Mouse (Mus musculus) T-helper 17 cell (primary cell): ENCODE results near the gene Med13l.

Experiments
- in situ Hi-C, 2 experiments: fragments of 300-600 bp; cut with MboI, MseI; formaldehyde crosslinking; loops; 1 replicate in 1 of 2; 2 replicates in 1 of 2; pipeline ENCODE4 v1.15.1; 2025; ENCODE audit warnings: high pct_unique_total_duplicates in 2 of 2

Gene Med13l

DNA sequence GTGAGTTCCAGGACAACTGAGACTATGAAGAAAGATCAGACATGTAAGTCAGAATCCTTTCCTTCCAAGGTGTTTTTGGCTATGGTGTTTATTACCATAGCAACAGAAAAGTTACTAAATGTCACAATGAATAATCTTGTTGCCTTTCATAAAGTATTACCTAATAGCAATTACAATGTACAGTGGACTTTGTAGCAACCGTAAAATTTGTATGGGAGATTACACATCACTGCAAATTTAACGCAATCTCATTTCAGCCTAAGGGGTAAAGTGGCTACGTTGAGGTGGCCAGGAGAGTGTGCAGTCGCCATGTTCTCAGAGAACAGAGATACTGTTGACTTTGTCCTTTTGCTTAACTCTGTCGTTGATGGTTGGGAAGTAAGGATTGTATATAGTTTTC is 61.9 kb downstream of the Med13l start:
- in situ Hi-C loops, result no loop called here

DNA sequence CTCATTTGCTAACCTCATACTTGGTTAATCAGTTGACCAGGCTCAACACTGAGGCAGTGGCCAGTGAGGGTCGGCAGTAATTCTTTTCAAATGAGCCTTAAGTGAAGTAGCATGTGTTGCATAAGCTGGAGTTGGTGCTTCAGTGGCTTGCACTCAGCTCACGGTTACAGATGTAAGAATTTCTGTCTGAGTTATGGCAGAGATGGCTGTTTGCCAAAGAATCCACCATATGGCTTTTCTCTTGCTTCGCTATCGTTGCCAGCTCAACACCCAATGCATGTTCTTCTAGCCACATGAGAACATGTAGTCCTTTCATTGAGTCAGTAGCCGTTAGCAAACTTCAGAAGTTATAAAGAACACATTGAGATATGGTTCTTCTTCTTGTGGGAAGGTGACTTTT is 63.3 kb downstream of the Med13l start:
- in situ Hi-C loops, result no loop called here

DNA sequence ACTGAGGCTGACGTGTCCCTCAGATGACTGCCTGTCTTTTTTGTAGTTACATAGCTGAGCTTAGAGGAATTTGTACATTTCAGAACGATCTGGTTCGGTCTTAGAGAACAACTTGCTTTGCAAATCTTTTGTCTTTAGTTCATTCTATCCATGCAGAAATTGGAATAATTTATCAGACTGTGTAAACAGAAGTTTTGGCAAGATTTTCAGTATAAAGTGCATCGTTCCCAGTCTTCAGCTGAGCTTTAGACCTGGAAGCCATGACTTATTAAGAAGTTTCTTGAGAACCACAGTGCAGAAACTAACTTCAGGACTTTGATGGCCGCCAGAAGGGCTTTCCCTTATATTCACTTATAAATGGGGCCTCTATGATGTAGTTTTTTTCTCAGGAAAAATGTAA is 67.2 kb downstream of the Med13l start:
- in situ Hi-C loops, result no loop called here

DNA sequence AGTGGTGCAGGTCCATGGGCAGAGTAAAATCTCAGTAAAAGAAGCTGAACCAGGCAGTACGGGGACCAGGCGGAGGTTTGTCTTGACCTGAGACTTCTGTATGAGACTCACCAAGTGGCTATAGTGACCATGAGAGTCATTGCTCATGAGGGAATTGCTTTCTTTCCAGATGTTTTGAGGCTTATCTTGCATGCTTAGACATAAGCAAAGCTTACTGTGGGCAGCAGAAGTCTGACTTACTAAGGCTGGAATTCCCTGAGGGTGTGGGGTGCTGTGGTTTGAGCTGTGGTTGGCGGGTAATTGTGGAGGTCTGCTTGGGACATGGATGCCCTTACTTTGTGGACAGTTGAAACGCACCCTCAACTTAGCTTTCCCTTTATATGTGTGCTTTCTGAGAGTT is 67.7 kb downstream of the Med13l start:
- in situ Hi-C loops, result no loop called here

DNA sequence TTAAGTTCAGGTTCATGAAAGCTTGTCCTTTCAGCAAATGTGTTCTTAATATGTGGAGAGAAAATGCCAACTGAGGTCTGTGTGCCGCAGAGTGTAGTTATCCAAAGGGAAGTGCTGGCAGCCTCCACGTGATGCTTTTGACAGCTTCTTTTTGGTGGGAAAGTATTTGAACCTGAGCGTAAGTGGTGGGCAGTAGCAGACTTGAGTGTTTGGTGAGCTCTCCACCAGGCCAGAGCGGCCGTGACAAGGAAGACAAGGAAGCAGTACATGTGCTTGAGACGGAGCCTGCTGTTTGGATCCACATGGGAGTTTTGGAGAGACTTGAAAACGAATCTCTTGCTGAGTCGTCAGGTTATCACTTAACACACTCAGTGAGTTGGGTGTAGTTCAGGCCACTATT is 71.9 kb downstream of the Med13l start:
- in situ Hi-C loops, result loop anchor here in 1 of 2 experiments (5.0 kb wide), 1 partner anchor 35 kb away; no protein-coding TSS in a partner anchor

DNA sequence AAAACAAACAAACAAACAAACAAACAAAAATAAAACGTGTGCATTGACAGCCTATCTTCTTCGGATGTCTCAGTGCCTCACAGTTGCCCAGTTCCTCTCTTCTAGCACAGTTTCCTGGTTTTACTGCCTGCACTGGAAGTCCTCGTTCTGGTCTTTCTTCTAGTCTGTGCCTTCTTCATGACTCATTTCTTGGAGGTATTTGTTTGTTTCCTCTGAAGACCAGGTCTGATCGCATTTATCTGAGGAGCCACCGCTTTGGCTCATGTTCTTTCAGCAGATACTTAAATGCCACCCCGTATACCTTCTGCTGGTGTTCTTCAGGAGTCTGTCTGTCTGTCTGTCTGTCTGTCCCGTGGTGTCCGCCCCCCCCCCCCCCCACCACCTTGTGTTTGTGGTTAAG is 72.6 kb downstream of the Med13l start:
- in situ Hi-C loops, result loop anchor here in 1 of 2 experiments (5.0 kb wide), 1 partner anchor 36 kb away; no protein-coding TSS in a partner anchor

DNA sequence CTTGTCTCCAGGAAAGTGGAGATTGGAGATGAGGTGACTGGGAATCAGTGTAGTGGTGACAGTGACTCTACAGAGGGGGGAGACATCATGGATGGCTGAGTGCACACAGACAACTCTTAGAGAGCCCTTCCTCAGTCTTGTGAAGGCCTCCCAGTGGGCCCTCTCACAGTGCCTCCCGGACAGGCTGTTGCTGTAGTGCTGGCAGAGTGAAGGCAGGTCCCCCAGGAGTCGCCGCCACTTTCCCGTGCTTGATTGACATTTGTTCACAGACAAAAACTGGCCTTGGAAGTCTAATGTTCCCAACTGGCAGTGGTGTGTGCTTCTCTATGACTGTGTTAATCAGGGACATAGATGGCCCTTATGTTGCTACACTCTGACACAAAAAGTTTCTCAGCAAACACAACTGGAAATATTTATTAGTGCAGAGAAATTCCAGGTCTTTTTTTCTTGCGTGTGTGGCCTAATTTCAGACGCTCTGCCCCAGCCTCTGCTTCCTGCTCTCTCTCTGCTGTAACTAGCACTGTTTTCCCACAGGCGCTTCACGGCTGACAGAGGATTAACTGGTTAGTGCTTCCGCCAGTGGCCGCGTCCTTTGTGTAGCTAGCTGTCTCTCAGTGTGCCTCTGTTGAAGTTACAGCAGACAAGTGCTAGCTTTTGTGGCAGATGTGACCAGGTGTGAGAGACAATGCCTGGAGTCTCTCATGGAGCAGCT is 75.2 kb downstream of the Med13l start:
- in situ Hi-C loops, result no loop called here

DNA sequence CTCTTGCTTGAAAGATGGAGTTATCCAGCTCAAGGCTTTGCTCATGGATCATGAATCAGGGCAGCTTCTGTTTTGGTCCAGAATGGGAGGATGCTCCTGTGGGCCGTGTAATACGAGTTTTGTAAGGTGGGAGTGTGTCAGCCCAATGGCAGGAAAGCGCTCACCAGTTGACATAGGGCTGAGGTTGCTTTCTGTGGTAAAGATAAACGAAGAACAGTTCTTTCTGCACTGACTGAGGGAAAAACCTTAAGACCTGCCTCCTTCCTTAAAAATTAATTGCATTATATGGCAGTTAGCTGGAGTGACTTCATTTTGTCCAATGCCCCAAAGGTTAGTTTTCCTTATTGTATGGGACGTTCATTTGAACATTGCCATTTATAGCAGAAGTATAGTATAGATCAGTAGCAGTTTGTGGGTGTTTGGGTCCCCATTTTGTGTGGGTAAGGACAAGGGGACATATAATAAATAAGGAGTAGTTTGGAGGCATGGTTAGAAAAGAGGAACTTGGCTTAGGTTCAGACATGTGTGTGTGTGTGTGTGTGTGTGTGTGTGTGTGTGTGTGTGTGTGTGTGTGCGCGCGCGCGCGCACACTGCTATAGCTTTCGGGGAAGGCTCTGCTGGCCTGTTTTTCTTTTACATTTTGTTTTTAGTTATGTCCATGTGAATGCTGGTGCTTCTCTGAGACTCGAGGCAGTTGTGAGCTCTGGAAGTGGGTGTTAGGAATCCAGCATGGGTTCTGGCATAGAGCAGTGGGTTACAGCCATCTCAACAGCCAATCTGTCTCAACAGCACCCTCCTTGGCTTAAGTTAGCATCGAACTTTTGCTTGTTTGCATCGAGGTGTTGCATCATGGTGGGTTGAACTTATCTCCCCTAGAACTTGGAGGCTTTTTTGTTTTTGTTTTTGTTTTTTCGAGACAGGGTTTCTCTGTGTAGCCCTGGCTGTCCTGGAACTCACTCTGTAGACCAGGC is 76.2 kb downstream of the Med13l start:
- in situ Hi-C loops, result no loop called here

DNA sequence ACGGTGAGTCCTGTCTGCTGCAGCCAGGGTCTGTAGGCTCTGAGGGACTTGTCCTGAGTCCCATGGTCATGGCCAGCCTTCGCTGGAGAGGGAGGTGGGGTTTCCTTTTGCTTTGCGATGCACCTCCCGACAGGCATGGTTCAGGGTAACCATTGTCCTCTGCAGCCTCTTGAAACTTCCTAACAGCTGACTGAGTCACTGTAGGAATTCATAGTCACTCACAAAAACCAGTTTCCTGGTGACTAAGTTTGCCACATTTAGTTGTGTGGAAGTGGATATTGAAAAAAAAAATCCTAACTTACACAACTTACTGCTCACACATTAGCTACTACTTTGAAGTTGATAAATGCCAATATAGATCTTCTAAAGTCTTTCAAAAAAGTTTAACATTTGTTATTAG is 77.5 kb downstream of the Med13l start:
- in situ Hi-C loops, result no loop called here

DNA sequence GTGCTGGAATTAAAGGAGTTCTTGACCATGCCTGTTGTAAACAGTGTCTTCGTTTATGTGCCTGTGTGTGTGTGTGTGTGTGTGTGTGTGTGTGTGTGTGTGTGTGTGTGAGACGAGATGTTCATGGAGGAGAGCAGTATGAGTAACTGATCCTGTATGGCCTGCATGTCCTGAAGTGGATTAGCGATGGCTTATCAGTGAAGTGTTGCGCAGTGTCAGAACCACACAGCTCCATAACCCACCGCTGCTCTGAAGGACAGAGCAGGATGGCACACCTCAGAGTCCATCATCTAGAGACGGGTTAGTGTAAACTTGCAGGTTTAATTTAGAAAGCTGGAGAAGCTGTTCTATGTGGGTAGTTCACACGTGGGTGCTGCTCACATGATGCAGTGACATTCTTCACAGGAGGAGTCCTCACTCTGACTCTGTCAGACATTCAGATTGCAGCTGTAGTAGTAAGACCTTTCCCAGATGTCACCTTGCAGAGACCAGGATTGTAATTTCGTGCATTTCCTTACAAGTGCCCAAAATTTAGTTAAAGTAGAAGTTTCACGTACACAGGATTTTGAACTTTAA is 78.1 kb downstream of the Med13l start:
- in situ Hi-C loops, result no loop called here

DNA sequence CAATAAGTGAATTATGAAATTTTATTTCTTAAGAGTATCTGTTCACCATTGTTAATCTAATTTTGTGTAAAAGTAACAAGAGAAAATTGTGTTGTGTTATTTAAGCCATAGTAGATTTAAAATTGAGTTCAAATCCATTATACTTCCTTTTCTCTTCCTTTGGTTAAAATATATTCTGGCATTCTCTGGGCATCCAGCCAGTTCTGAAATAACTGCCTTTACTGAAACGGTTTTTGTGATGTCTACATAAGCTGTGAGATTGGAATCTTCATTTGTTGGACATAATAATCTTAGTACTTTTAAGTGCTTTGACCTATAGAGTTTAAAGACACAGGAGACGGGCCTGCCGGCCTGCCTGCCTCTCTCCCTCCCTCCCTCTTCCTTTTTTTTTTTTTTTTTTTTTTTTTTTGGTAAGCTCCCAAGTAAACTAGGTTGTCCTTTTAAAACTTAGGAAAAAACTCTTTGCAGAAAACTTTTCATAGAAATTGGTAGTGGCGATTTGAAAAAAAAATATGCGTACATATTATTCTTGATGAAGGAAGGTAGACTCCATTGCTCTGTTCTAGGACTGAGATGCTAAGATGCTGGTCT is 78.7 kb downstream of the Med13l start:
- in situ Hi-C loops, result no loop called here

DNA sequence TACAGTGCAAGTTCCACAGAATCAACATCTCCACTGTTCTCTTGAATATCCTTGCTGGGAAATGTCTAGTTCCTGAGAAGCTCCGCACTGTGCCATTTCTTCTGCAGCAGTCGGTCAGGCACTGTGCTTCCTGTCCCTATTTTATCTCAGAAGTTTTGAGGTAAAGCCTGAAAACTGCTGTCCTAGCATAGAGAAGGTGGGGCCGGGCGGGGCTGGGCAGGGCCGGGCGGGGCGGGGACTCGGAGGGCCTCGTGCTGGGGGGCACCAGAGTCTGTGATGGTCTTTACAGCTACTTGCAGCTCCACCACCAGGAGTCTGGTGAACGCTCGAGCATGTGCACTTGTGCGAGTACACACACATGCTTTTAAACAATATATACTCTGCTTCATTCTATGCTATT is 83.6 kb downstream of the Med13l start:
- in situ Hi-C loops, result no loop called here

DNA sequence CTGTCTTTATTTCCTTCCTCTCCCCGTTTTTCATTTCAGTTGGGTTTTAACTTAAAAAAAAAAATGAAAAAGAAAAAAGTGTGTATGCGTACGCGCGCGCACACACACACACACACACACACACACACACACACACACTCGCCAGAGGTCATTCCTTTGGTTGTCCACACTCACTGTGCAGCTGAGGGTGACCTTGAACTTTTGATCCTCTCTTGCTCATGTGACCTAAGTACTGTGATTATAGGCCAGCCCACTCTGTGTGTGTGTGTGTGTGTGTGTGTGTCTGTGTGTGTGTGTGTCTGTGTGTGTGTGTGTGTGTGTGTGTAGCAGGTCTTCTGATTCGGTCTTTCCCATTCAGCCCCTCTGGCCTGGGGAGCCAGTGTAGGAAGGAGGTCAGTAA is 84.0 kb downstream of the Med13l start:
- in situ Hi-C loops, result no loop called here

DNA sequence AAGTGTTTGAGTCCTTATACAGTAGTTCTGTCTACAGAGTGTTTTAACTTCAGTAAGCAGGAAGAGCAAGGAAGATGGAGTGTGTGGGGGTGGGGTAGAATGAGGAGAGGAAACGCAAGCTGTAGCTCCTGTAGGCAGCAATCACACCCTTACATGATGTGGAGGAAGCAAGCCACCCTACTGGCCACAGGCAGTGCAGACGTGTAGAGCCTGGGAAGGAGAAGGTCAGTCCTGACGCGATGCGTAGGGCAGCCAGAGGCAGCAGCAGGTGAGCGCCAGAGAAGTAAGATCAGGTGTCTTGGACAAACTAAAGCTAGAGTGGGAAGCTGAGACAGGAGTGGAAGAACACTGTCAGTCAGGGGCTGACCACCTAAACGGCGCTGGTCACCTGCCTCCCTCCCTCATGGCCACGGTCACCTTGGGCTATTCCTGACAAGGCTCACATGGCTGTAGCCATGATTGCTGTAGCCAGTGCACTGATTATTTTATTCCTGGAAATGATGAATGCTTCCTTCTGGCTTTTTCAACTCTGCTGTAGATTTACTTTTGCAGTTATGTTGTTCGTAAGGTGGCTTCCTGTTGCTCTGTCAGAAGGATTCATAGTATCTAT is 84.8 kb downstream of the Med13l start:
- in situ Hi-C loops, result no loop called here

DNA sequence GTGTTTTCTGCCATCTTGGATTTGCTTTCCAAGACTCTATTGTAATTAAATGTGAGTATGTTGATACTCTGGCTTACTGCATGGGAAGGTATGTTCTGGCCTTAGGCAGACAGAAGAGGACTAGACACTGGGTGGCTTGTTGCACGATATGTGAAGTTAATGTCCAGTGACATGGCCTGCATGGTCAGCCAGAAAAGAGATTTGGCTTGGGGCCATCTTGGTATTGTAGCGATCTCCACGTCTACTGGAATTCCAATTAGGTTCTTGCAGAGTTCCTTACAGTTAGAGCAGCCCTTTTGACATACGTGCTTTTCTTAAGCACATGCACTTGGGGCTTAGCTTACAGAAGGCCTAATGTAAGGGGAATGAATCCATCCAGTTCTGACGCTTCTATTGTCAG is 86.4 kb downstream of the Med13l start:
- in situ Hi-C loops, result no loop called here

DNA sequence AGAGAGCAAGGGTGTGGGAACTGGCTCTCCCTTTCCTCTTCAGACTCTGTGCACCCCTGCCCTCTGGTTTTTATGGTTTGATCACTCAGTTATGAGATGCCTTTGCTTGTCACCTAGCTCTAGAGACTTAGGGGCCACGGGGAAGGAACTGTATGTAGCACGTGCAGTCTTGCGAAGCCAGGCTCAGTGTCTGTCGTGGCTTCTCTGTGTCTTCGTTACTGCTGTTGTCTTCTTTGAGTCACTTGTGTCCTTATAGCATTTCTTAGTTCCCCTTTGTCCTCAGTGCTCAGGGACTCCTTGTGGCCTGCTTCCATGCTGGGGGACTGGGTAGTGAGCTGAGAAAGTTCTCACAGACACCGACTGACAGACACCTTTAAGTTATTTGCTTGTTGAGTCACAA is 86.9 kb downstream of the Med13l start:
- in situ Hi-C loops, result no loop called here

DNA sequence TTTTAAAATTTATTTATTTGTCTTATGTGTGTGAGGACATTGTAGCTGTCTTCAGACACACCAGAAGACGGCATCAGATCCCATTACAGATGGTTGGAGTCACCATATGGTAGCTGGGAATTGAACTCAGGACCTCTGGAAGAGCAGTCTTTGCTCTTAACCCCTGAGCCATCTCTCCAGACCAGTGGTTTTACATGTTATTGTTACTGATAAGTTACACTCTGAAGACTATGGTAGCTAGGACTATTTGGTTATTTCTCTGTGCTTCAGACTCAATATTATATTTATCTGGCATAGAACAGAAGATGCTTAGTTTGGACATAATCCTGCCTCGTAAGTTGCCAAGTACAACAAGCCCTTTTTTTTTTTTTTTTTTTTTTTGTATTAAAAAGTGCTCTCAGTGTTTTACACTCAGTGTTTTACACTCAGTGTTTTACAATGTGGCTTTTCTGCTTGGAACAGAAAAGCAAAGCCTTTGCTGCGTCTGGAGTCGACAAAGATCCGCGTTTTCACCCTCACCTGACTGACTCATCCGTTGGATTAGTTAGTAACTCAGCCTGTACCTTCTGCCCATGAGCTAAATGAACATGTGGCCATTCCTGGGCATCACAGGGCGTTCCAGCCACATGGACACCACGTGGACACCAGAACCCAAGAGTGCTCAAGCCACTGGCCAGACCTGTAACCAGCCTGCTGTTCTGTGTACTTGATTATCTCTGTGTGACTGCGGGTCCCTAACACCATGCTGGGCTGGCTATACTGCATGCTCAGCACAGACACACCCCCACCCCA is 88.9 kb downstream of the Med13l start:
- in situ Hi-C loops, result loop anchor here in 1 of 2 experiments (25.0 kb wide), 1 partner anchor 1137 kb away; no protein-coding TSS in a partner anchor

DNA sequence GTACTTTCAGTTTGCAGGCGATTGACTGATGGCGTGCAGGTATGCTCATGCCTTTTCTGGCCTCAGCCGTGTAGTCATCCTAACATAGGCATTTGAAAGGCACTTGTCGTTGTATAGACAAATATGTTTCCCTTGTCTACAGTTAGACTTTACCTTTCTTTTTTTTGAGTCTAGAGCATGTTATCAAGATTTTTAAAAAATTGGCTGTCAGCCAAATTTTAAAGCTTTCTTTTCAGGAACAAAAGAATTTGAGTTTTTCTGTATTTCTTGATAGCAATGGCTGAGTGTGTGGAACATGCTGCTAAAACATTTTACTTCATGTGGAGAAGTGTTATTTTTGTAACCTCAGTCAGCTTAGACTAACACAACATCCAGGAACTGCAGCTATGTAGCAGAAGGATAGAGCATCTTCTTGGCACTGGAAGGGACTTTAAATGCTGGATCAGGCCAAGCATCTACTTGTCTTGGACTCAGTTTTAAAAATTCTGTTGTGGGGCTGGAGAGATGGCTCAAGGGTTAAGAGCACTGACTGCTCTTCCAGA is 89.6 kb downstream of the Med13l start:
- in situ Hi-C loops, result loop anchor here in 1 of 2 experiments (25.0 kb wide), 1 partner anchor 1138 kb away; no protein-coding TSS in a partner anchor

DNA sequence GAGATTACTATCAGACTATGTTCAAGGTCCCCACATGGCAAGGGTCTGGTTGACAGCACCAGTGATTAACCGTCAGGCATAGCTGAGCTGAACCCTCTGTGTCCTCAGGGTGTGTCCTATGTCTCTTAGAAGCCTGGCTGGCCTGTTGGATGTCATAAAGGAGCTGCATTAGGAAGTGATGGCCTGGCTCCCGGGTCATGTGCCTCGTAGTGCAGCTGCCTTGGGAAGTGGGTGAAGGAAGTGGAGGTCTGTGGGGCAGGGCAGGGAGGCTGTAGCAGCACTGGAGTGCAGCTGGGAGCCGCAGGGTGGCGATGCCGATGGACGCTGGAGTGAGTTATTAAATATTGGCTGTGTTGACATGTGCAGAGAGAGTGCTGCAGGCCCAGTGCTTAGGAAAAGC is 90.3 kb downstream of the Med13l start:
- in situ Hi-C loops, result loop anchor here in 1 of 2 experiments (25.0 kb wide), 1 partner anchor 1138 kb away; no protein-coding TSS in a partner anchor

DNA sequence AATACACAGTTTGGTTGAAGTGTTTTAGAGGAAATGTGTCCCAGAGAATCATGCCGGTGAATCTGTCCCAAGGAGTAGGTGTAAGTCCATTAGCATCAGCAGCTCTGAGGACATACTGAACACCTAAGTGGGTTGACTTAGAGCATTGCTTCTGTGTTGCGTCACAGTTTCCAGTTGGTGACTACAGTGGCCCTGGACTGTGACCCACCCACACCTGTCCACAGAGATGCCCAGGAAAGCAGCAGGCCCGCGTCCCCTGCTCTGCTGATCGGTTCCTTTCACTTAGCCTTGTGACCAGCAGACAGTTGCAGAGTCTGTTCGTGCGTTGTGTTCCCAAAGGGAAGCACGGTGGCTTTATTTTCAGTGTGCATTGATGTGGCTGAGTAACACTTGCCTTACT is 92.1 kb downstream of the Med13l start:
- in situ Hi-C loops, result loop anchor here in 1 of 2 experiments (25.0 kb wide), 1 partner anchor 1140 kb away; no protein-coding TSS in a partner anchor
